Mouse (Mus musculus) cerebellum, postnatal 10 days (tissue): ENCODE measurements around the gene Pus10.
A peak's percentile ranks its signal among the peaks of the same experiment; 100 is the strongest.

Experiments
- DNase-seq, 2 experiments: peaks; one replicate each; pipeline ENCODE4 v3.0.0; 2021; ENCODE audit warnings: mixed read lengths in 2 of 2

Pus10 gene

DNA sequence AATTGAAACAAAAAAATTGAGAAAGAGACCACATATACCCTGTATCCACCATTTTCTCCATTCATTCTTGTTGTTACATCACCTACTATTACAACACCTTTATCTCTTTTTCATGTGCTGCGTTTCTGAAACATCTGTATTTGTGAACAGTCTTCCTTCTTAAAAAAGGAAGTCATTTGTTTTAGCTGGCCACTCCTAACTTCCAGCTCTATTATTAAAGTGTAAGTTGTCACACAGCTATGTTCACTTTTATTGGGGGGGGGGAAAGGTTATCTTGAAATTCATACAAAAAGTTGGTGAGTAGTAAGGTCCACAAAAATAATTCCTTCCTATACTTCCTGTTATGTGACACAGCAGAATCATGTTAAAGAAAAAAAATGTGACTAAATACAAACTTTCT lies 102.5 kb downstream of the Pus10 start:
- no peak for DNase-seq

DNA sequence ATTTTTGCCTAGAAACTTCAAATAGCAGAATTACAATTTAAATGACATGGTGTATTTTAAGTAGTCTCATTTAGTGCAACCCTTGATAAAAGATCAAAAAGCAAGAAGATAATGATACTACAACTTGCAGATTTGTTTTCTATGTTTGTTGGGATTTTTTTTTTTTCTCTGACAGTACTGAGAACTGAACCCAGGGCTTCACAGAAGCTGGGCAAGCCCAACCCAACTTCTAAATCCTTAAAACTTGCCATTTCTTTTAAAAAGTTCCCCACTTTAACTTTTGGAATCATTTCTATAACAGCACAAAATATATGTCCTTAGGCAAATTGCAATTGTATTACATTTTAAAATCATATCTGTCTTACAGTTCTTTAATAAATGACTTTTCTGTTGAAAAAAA lies 103.6 kb downstream of the Pus10 start:
- no peak for DNase-seq

DNA sequence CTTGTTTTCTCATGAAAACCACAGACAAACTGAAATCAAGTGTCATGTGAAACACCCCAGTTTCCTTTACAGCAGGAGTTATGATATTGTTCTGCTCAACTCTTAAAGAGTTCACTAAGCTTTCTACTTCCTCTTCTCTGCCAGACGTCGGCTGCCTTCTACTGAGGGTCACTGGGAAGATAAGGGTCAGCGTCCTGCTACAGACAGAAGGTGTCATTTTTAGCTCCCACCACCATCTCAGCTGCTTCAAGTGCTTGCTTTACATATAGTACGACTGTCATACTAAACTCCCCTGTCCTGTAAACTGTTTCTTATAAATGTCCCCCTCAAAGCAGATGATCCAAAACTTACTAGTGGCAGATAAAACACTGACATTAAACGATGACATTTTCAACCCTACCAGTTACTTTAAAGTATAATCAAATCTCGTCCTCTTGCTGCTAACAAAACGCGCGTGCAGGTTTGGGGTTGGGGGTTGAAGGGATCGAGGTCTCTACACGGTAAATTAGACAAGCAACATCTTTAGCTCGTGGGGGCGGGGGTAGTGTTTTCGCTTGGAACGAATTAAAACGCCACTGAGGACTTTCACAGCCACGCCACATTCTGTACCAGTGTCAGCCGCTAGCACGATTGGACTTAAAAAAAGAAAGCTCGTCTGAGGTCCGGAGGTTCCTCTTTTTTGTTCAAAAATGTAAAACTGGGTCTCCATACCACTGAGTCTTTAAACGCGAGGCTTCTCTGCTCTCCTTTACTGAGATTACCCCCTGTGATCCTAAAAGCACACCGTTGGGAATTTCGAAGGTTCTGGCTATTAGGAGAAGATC lies 104.4 kb downstream of the Pus10 start:
- peak; percentile 57 to 64 for DNase-seq

DNA sequence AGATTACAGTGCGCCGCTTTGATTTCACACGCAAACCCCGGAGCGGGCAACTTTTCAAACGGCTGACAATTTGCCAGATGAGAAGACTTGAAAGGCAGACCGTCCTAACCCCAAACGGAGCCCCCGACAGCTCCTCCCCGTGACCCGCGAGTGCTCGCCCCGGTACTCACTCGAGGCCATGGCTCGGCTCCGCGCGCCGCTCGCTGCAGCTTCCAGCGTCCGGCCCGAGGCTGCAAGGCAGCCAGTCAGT lies 105.0 kb downstream of the Pus10 start:
- no peak for DNase-seq

DNA sequence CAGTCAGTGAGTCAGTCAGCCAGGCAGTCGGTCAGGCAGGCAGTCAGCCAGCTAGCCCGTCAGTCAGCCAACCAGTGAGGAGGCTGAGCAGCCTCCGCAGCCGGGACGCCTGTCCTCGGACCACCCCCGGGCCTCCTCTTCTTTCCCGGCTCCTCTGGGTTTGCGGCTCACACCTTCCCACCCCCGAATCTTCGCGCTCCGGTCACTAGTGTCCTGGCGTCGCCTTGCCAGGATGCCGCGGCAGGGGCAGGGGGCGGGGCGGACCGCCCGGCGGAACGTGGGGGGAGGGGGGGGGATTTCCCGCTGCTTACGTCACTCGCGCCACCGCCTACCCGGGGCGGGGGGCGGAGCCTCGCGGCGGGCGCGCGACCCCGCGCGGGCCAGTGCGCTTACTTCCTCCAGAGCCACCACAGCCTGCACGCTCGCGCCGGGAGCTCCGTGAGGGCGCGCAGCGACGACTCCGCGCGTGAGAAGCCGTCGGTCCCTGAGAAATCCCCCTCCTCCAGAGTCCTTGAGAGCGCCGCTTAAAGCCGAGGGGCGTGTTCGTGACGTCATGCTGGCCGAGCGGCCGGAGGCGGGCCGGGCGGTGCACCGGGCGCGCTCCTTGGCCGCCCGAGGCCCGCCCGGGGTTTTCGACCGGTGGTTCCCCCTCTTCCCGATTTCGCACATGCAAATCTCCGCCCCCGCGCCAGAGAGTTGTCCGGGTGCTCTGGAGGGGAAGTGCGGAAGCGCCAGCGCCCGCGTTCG lies 105.5 kb downstream of the Pus10 start, which contains the start of gene Rel:
Rel (minus strand) TSS at position 211 of the 747 bp plus-strand sequence.
- DNase-seq = peak; percentile 96 to 98

DNA sequence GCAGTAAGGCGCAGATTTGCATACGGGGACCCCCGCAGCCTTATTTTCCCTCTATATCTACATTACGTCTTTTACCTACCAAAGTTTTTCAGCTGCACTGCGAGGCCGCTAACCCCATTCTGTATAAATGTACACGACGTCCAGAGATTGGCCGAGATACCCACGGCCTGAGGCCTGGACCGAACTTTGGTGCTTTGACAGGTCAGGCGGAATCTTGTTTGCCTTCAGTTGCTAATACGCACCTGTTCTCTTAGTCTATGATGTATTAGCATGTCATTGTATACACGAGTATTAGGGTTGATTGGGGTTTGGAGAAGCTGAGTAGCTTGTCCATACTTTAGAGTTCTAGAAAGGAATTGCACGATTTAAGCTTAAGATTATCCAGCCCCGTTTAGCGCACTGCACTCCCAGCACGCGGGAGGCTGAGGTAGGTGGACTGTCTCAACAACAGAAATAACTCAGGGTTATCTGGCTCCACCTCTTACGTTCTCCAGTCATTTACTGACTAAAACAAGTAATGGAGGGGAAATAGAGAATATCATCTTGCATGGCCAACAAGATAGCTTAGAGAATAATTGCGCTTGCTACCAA lies 106.1 kb downstream of the Pus10 start:
- DNase-seq = peak in 1 of 2 experiments; percentile 10

DNA sequence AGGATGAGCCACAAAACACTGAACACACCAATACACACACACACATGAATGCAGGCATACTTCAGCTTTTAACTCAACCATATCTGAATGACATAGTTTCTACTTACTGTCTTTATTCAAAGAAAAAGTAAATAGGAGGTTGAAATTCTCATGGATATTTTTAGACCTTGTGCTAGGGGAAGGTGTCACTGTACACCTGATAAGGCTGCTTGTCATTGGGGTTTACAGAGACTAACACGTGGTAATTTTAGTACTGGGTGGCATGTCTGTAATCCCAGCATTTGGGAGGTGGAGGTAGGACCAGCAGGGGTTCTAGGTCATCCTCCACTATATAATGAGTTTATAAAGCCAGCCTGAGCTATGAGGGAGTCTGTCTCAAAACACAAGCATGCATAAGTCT lies 107.0 kb downstream of the Pus10 start:
- DNase-seq = no peak

DNA sequence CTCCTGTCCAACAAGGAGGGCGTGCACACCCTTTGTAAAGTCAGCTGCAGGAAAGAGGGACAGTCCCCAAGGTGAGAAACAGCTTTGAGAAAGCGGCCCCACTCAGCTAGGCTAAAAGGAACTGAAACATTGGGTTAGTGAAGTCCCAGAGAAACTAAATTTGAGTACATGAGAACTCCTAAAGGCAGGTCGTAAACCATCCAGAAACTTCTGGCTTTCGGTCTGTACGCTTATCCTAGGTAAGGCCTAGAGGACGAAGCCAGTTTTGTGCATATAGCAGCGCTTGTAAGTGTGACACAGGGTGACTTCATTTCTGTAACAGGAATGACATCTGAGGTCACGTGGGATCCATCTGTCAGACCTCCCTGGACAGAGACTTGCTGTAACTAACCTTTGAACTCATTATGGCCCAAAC lies 113.3 kb downstream of the Pus10 start:
- DNase-seq = no peak

DNA sequence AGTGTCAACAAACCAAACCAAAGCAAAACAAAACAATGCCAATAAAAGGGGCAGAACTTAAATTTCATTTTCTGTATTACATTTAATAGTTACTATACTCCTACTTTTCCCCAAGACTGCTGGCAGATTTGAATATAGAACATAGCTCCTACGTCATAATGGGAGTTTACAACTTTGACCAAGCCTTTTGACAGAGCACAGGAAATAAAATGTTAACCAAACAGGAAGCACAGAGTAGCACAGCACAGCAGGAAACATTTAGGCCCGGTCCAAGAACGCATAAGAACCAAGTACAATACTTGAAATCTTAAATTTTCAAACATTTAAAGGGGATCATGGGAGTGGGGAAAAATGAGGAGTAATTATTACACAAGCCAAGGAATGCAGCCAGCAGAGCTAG lies 116.6 kb downstream of the Pus10 start:
- no peak for DNase-seq
